Mouse (Mus musculus) mouse embryonic stem cell (cell line): ENCODE data around the gene Chst11.

Experiments used
- in situ Hi-C, 2 experiments: fragments of 300-500 bp; cut with MboI; formaldehyde crosslinking; loops; 1 replicate in 1 of 2; 3 replicates in 1 of 2; pipeline ENCODE4 v1.14.3; 2019 to 2020; ENCODE audit warnings: low sequenced_read_pairs in 2 of 2, low pct_unique_long_range_greater_than_20kb in 1 of 2, mixed read lengths in 1 of 2; ENCODE audit not compliant: unreplicated experiment in 1 of 2

The Chst11 gene

GRCm38 (mm10) chr10:83060066-83060782 lies 74.9 kb downstream of the Chst11 start:
- in situ Hi-C loops, result no loop called here

GRCm38 (mm10) chr10:83062315-83062714 lies 77.0 kb downstream of the Chst11 start:
- in situ Hi-C loops, result no loop called here

GRCm38 (mm10) chr10:83064796-83065195 lies 79.5 kb downstream of the Chst11 start:
- in situ Hi-C loops, result no loop called here

GRCm38 (mm10) chr10:83066159-83066558 lies 80.9 kb downstream of the Chst11 start:
- in situ Hi-C loops, result no loop called here

GRCm38 (mm10) chr10:83067305-83067704 lies 82.0 kb downstream of the Chst11 start:
- in situ Hi-C loops, result no loop called here

- in situ Hi-C loops, result no loop called here
These were observed 83.2 kb downstream of the Chst11 start for GRCm38 (mm10) chr10:83068466-83068865.

- in situ Hi-C loops, result no loop called here
These were observed 84.5 kb downstream of the Chst11 start for GRCm38 (mm10) chr10:83069791-83070190.

GRCm38 (mm10) chr10:83071785-83072580 lies 86.7 kb downstream of the Chst11 start:
- in situ Hi-C loops, result no loop called here

- in situ Hi-C loops, result no loop called here
These were observed 87.8 kb downstream of the Chst11 start for GRCm38 (mm10) chr10:83073119-83073518.

- in situ Hi-C loops, result no loop called here
These were observed 91.5 kb downstream of the Chst11 start for GRCm38 (mm10) chr10:83076816-83077215.

GRCm38 (mm10) chr10:83078723-83079122 lies 93.4 kb downstream of the Chst11 start:
- in situ Hi-C loops, result no loop called here

GRCm38 (mm10) chr10:83079755-83080154 lies 94.5 kb downstream of the Chst11 start:
- in situ Hi-C loops, result no loop called here

- in situ Hi-C loops, result no loop called here
These were observed 95.0 kb downstream of the Chst11 start for GRCm38 (mm10) chr10:83080275-83080741.

- in situ Hi-C loops, result no loop called here
These were observed 95.6 kb downstream of the Chst11 start for GRCm38 (mm10) chr10:83080930-83081329.

GRCm38 (mm10) chr10:83083946-83084345 lies 98.6 kb downstream of the Chst11 start:
- in situ Hi-C loops, result no loop called here

- in situ Hi-C loops, result no loop called here
These were observed 103.0 kb downstream of the Chst11 start for GRCm38 (mm10) chr10:83088318-83088717.

- in situ Hi-C loops, result no loop called here
These were observed 103.5 kb downstream of the Chst11 start for GRCm38 (mm10) chr10:83088826-83089225.

GRCm38 (mm10) chr10:83090185-83090584 lies 104.9 kb downstream of the Chst11 start:
- in situ Hi-C loops, result no loop called here

GRCm38 (mm10) chr10:83093705-83094104 lies 108.4 kb downstream of the Chst11 start:
- in situ Hi-C loops, result no loop called here

GRCm38 (mm10) chr10:83094248-83094647 lies 109.0 kb downstream of the Chst11 start:
- in situ Hi-C loops, result no loop called here
